Mouse (Mus musculus) MEL (cell line): ENCODE data around the gene Amh.
A peak's percentile ranks its signal among the peaks of the same experiment; 100 is the strongest.

ENCODE experiments used
- CTCF ChIP-seq, 3 experiments: IDR thresholded peaks in 2 of 3; conservative IDR thresholded peaks in 1 of 3; 2 replicates each; pipeline ENCODE4 v1.5.1; 2011 to 2012; ENCODE audit warnings: low read length in 3 of 3, low read depth in 2 of 3, mild to moderate bottlenecking in 2 of 3, improper control_type of control experiment in 1 of 3, inconsistent platforms in 1 of 3, mixed read lengths in 1 of 3, moderate library complexity in 1 of 3; ENCODE audit not compliant: control insufficient read depth in 1 of 3, insufficient read depth in 1 of 3, poor library complexity in 1 of 3, severe bottlenecking in 1 of 3
- ELF1 ChIP-seq: IDR thresholded peaks from 2 replicates; pipeline ENCODE4 v1.6.1; 2014; ENCODE audit warnings: low read depth, mild to moderate bottlenecking, inconsistent platforms, low read length, improper control_type of control experiment, moderate library complexity
- GATA1 ChIP-seq: IDR thresholded peaks from 2 replicates; pipeline ENCODE4 v1.6.1; 2011; ENCODE audit warnings: low read depth, low read length, improper control_type of control experiment
- HCFC1 ChIP-seq: IDR thresholded peaks from 2 replicates; pipeline ENCODE4 v1.6.1; 2012; ENCODE audit warnings: low read depth, mild to moderate bottlenecking, inconsistent platforms, low read length, improper control_type of control experiment, moderate library complexity
- JUND ChIP-seq: IDR thresholded peaks from 2 replicates; pipeline ENCODE4 v1.6.1; 2011; ENCODE audit warnings: low read depth, mild to moderate bottlenecking, improper control_type of control experiment, low read length
- MAZ ChIP-seq: IDR thresholded peaks from 2 replicates; pipeline ENCODE4 v1.6.1; 2012; ENCODE audit warnings: low read depth, mild to moderate bottlenecking, inconsistent platforms, low read length, improper control_type of control experiment
- MYC ChIP-seq: IDR thresholded peaks from 2 replicates; pipeline ENCODE4 v1.6.1; 2011; ENCODE audit warnings: low read depth, mild to moderate bottlenecking, low read length, improper control_type of control experiment, moderate library complexity
- POLR2A ChIP-seq, 2 experiments: IDR thresholded peaks; 2 replicates each; pipeline ENCODE4 v1.6.1; 2011 to 2012; ENCODE audit warnings: low read length in 2 of 2, mild to moderate bottlenecking in 2 of 2, control low read depth in 1 of 2, improper control_type of control experiment in 1 of 2, low read depth in 1 of 2, moderate library complexity in 1 of 2; ENCODE audit not compliant: control insufficient read depth in 1 of 2, insufficient read depth in 1 of 2, poor library complexity in 1 of 2
- POLR2AphosphoS2 ChIP-seq: IDR thresholded peaks from 2 replicates; pipeline ENCODE4 v1.6.1; 2011; ENCODE audit warnings: low read length, improper control_type of control experiment
- POLR2AphosphoS5 ChIP-seq: IDR thresholded peaks from 2 replicates; pipeline ENCODE4 v1.6.1; 2012; ENCODE audit warnings: low read depth, borderline replicate concordance, mild to moderate bottlenecking, inconsistent platforms, low read length, moderate library complexity, mixed read lengths
- USF1 ChIP-seq: IDR thresholded peaks from 2 replicates; pipeline ENCODE4 v1.6.1; 2014; ENCODE audit warnings: low read depth, mild to moderate bottlenecking, inconsistent platforms, low read length, improper control_type of control experiment, moderate library complexity
- ZC3H11A ChIP-seq: IDR thresholded peaks from 2 replicates; pipeline ENCODE4 v1.6.1; 2012; ENCODE audit warnings: low read depth, mild to moderate bottlenecking, inconsistent platforms, low read length, improper control_type of control experiment

DNA sequence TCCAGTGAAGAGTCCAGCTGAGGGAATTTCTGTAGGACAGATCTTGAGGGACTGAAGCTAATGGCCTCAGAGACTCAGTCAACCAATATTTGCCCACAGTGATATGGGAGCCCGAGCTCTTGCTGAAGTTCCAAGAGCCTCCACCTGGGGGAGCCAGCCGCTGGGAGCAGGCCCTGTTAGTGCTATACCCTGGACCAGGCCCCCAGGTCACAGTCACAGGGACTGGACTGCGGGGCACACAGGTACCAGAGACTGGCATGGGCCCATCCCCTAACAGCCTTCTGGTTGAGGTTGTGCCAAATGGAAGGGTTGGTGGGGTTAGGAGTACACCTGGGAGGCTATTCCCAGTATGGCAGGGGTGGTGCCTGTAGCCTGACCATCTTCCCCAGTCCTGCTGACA lies 882 bp downstream of the Amh start:
- no peak for TF ChIP-seq ELF1
- TF ChIP-seq ZC3H11A, result peak; percentile 58
- TF ChIP-seq CTCF (IDR thresholded peaks at IDR 0.05 in 2 of 3, conservative IDR thresholded peaks at IDR 0.05 in 1 of 3; ENCODE audit: control insufficient read depth in 1 of 3, insufficient read depth in 1 of 3, low read depth in 2 of 3, low read length in 3 of 3, poor library complexity in 1 of 3, severe bottlenecking in 1 of 3), result peak; percentile 74 to 87 (median 83)
- 0 out of 2 replicates have a peak, but pooled peaks have one; percentile 41 for TF ChIP-seq JUND
- TF ChIP-seq POLR2AphosphoS5, result no peak
- peak; percentile 67; the same call in 1 of the 2 replicates for TF ChIP-seq MAZ
- no peak for TF ChIP-seq USF1
- TF ChIP-seq POLR2AphosphoS2, result no peak
- TF ChIP-seq POLR2A (IDR thresholded peaks at IDR 0.05; ENCODE audit: control insufficient read depth in 1 of 2, insufficient read depth in 1 of 2, low read depth in 1 of 2, low read length in 2 of 2, poor library complexity in 1 of 2), result no peak; a peak in 1 of 4 replicates
- TF ChIP-seq MYC, result 0 out of 2 replicates have a peak, but pooled peaks have one; percentile 11
- peak; percentile 11; the same call in 1 of the 2 replicates for TF ChIP-seq HCFC1
- no peak for TF ChIP-seq GATA1
